Mouse (Mus musculus): ENCODE results near the gene Klhl31. TPM values are rescaled to one million over a fixed set of nuclear protein-coding genes. Genes with fewer than 3 reads are reported as not detected.

Gene Klhl31
- 0.32 and 0.36 TPM in 2 replicates for polyA plus RNA-seq (2015; fragmentation: Nextera tagmentation; extraction: Ambion mirVana)

DNA sequence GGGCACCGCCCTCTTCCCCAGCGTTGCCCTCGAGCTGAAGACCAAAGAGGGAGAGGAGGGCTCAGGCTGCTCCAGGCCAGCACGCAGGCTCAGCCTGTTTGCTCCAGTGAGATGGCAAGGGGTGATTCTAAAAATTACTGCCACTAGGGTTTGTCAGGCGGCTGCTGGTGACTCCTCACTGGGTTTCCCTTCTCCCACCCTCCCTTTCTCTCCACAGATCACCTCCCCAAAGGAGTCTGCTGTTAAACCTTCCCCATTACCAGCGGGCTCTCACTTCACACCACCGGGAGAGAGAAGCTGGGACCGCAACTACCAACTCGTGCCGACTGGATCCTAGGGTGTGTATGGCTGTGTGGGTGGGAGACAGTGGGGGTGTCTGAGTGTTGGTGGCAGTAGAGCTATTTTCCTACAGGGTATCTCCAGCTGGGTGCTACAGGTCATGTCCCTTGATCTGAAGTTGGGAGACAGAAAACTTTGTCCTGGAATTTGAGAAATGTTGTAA, at the start of gene Klhl31:
Gene Klhl31 (plus strand): TSS at position 51 of the 502 bp plus-strand sequence.
- Histone ChIP-seq H3K36me3 (ENCODE audit: insufficient read depth, low read length) (no peaks in the 10 kb centered on the region), H3K4me3 (ENCODE audit: low read depth, low read length) (no peak within 1 kb of the TSS), H3K4me2 (replicated peaks; ENCODE audit: low read depth, low read length) (no peak within 1 kb of the TSS), H3K27ac (ENCODE audit: low read length) (no peak within 1 kb of the TSS), H3K27me3 (replicated peaks; ENCODE audit: insufficient read depth, low read length) (no peaks in the 10 kb centered on the region), H3K9ac (replicated peaks; ENCODE audit: low read depth) (no peak within 1 kb of the TSS), H3K4me1 (ENCODE audit: insufficient read depth, low read depth, low read length) (no peaks in the 10 kb centered on the region), H3K9me3 (ENCODE audit: low read length) (no peaks in the 10 kb centered on the region)
- DNase-seq (ENCODE audit: low spot score) (peak; percentile 8), ATAC-seq (no peak)
- TF ChIP-seq CTCF (IDR thresholded peaks at IDR 0.05), result no peak
- 16% methylated on average over 10 of the region's 10 CpGs for WGBS

GRCm38 (mm10) chr9:77586806-77587591, 49.3 kb upstream of the Klhl31 start:
- ATAC-seq (no peak), DNase-seq (ENCODE audit: low spot score) (no peak)
- Histone ChIP-seq H3K9ac (replicated peaks; ENCODE audit: low read depth) (no peak overlapping the region), H3K36me3 (ENCODE audit: insufficient read depth, low read length) (no peaks in the 10 kb centered on the region), H3K9me3 (ENCODE audit: low read length) (no peaks in the 10 kb centered on the region), H3K4me2 (replicated peaks; ENCODE audit: low read depth, low read length) (no peak overlapping the region), H3K4me3 (ENCODE audit: low read depth, low read length) (no peak overlapping the region), H3K27me3 (replicated peaks; ENCODE audit: insufficient read depth, low read length) (no peaks in the 10 kb centered on the region), H3K27ac (ENCODE audit: low read length) (no peak overlapping the region), H3K4me1 (ENCODE audit: insufficient read depth, low read depth, low read length) (no peaks in the 10 kb centered on the region)
- TF ChIP-seq EP300 (IDR thresholded peaks at IDR 0.05) (no peak), CTCF (IDR thresholded peaks at IDR 0.05) (no peak)
- WGBS, result 64% methylated on average over 6 of the region's 6 CpGs

DNA sequence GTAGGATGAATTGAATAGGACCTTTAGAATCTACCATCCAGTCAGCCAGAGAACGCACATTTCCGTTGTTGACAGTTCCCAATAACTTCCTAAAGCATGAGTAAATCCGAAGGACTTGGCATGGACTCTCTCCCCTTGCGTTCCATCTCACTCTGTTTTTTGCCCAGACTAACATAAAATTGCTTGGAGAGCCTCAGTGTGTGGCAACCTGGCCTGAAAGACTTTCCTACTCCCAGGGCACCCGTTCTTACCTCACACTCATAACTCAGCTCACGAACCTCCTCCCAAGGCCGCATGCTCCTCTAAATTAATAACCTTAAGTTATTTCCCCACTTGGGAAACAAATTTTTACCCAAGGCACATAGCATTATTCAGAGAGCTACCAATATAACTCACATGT, 48.7 kb upstream of the Klhl31 start:
- no peak for ATAC-seq
- no peak overlapping the region for H3K27ac ChIP-seq (ENCODE audit: low read length)
- H3K27me3 ChIP-seq (replicated peaks; ENCODE audit: insufficient read depth, low read length), result no peaks in the 10 kb centered on the region
- H3K9me3 ChIP-seq (ENCODE audit: low read length), result no peaks in the 10 kb centered on the region
- no peak for DNase-seq (ENCODE audit: low spot score)
- no peaks in the 10 kb centered on the region for H3K4me1 ChIP-seq (ENCODE audit: insufficient read depth, low read depth, low read length)
- H3K4me2 ChIP-seq (replicated peaks; ENCODE audit: low read depth, low read length), result no peak overlapping the region
- H3K9ac ChIP-seq (replicated peaks; ENCODE audit: low read depth), result no peak overlapping the region
- 86% methylated on average over 7 of the region's 7 CpGs for WGBS
- no peak for TF ChIP-seq CTCF (IDR thresholded peaks at IDR 0.05)
- TF ChIP-seq EP300 (IDR thresholded peaks at IDR 0.05), result no peak
- H3K36me3 ChIP-seq (ENCODE audit: insufficient read depth, low read length), result no peaks in the 10 kb centered on the region
- no peak overlapping the region for H3K4me3 ChIP-seq (ENCODE audit: low read depth, low read length)

- DNase-seq (ENCODE audit: low spot score) (no peak), ATAC-seq (no peak)
- no peaks in the 10 kb centered on the region for H3K9me3 ChIP-seq (ENCODE audit: low read length)
- WGBS, result 33% methylated on average over 2 of the region's 2 CpGs
- no peak overlapping the region for H3K9ac ChIP-seq (replicated peaks; ENCODE audit: low read depth)
- no peak overlapping the region for H3K4me2 ChIP-seq (replicated peaks; ENCODE audit: low read depth, low read length)
- no peaks in the 10 kb centered on the region for H3K36me3 ChIP-seq (ENCODE audit: insufficient read depth, low read length)
- no peak overlapping the region for H3K4me3 ChIP-seq (ENCODE audit: low read depth, low read length)
- no peak for TF ChIP-seq EP300 (IDR thresholded peaks at IDR 0.05)
- no peak for TF ChIP-seq CTCF (IDR thresholded peaks at IDR 0.05)
- H3K27me3 ChIP-seq (replicated peaks; ENCODE audit: insufficient read depth, low read length), result no peaks in the 10 kb centered on the region
- H3K4me1 ChIP-seq (ENCODE audit: insufficient read depth, low read depth, low read length), result no peaks in the 10 kb centered on the region
- no peak overlapping the region for H3K27ac ChIP-seq (ENCODE audit: low read length)
Observed at GRCm38 (mm10) chr9:77589496-77589895, 46.8 kb upstream of the Klhl31 start.

DNA sequence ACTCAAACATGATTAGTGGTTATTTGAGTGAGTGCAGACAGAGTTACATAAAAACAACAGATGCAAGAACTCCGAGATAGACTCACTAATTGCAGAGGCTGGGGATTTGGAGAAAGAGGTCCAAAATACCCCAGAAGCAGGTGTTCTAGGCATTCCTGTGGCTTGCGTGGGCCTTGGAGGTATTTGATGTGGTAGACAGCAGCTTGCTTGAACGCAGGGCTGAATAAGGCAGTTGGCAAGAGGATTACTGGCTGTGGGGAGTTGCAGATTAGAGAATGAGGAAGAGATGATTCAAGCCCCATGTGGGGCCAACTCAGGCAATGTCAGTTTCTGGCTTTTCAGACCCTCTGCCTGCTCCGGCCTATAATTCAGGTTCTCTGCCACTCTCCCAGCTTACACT, 43.9 kb upstream of the Klhl31 start:
- no peak for DNase-seq (ENCODE audit: low spot score)
- ATAC-seq, result no peak
- no peaks in the 10 kb centered on the region for H3K9me3 ChIP-seq (ENCODE audit: low read length)
- no peaks in the 10 kb centered on the region for H3K4me1 ChIP-seq (ENCODE audit: insufficient read depth, low read depth, low read length)
- H3K4me3 ChIP-seq (ENCODE audit: low read depth, low read length), result no peak overlapping the region
- no peak overlapping the region for H3K4me2 ChIP-seq (replicated peaks; ENCODE audit: low read depth, low read length)
- no peak overlapping the region for H3K9ac ChIP-seq (replicated peaks; ENCODE audit: low read depth)
- WGBS, result 55% methylated on average over 4 of the region's 4 CpGs
- no peak for TF ChIP-seq CTCF (IDR thresholded peaks at IDR 0.05)
- no peak for TF ChIP-seq EP300 (IDR thresholded peaks at IDR 0.05)
- H3K27me3 ChIP-seq (replicated peaks; ENCODE audit: insufficient read depth, low read length), result no peaks in the 10 kb centered on the region
- no peak overlapping the region for H3K27ac ChIP-seq (ENCODE audit: low read length)
- H3K36me3 ChIP-seq (ENCODE audit: insufficient read depth, low read length), result no peaks in the 10 kb centered on the region

DNA sequence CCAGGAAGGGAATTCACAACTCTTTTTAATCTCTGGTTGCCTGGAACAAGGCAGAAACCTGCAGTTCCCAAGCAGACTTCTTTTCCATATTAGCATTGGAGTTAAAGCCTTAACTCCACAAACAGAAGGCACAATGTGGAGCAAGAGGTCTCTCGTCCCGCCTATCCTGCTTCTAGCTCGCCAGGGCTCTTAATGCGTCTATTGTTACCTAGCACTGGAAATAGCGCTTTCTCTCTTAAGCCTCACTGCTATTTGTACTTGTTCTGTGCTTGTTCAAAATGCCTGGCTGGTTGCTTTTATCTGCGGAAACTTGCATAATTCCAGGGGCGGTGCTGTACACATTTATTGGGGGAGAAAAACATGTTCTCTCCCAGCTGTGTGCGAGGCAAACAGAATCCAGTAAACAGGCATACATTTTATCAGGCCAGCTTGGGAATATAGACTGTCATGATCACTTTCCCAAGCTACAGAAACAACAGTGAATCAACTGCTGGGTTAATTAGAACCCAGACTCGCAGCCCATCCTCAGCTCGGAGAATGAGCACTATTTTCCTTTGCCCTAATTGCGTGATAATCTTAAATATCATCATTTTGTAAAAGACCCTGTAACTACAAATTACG, 41.2 kb upstream of the Klhl31 start:
- H3K27ac ChIP-seq (ENCODE audit: low read length), result no peak overlapping the region
- H3K4me2 ChIP-seq (replicated peaks; ENCODE audit: low read depth, low read length), result no peak overlapping the region

More for the DNA sequence above, 41.2 kb upstream of the Klhl31 start:
- H3K27me3 ChIP-seq (replicated peaks; ENCODE audit: insufficient read depth, low read length), result no peaks in the 10 kb centered on the region
- no peaks in the 10 kb centered on the region for H3K36me3 ChIP-seq (ENCODE audit: insufficient read depth, low read length)
- TF ChIP-seq EP300 (IDR thresholded peaks at IDR 0.05) (no peak), CTCF (IDR thresholded peaks at IDR 0.05) (no peak)
- H3K9ac ChIP-seq (replicated peaks; ENCODE audit: low read depth), result no peak overlapping the region
- ATAC-seq (no peak), DNase-seq (ENCODE audit: low spot score) (peak; percentile 58)
- no peaks in the 10 kb centered on the region for H3K9me3 ChIP-seq (ENCODE audit: low read length)
- 54% methylated on average over 12 of the region's 12 CpGs for WGBS
- no peaks in the 10 kb centered on the region for H3K4me1 ChIP-seq (ENCODE audit: insufficient read depth, low read depth, low read length)
- no peak overlapping the region for H3K4me3 ChIP-seq (ENCODE audit: low read depth, low read length)

Measured in lung, postnatal 0 days (tissue).